Mouse (Mus musculus): ENCODE data around the gene Sgce. TPM values are rescaled to one million over a fixed set of nuclear protein-coding genes. Genes with fewer than 3 reads are reported as not detected.

Gene Sgce
- polyA plus RNA-seq, 1 experiment from 2014 or later: 94.8 TPM

DNA sequence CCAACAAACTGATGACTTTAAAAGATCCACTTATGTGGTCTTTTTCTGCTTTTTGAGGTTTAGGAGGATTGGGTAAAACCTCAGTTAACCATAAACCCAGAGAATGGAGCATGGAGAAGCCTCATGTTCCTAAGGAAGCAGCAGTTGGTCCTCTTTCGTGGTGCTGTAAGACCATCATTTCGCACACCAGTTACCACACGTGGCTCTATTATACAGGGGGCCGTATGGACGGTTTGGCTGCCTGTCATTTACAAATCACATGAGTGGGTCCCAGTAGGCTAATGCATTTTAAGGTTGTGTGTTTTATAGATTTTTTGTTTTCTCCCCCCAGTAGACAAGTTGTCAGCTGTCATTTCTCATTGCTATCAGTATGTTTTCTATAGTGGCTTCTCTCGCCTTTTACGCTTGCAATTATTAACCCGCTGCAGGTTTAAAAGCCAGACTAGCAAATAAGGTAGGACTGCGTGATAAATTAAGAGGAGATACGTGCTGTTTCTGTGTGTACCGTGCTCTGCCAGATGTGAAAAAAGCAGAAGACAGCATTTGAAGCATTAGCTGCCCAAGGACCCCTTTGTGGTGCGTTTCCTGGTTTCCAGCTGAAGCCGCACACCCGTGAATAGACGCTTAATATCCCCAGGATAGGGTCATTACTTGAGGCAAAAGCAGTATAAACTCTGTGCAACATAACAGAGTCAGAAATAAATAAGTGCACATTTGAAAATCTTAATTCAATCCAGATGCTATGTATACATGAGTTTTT lies 22.8 kb downstream of the Sgce start:
- ATAC-seq (no peak), DNase-seq (ENCODE audit: low read depth, low spot score) (no peak)
- no peak for TF ChIP-seq CTCF (IDR thresholded peaks at IDR 0.05)

GRCm38 (mm10) chr6:4722739-4723138 lies 24.3 kb downstream of the Sgce start:
- ATAC-seq (no peak), DNase-seq (ENCODE audit: low read depth, low spot score) (no peak)
- CTCF ChIA-PET: interaction anchor here (1.0 kb wide), 1 partner anchor 17 kb away, joined by 3 read pairs; no protein-coding TSS in a partner anchor
- POLR2A ChIA-PET: no interaction called here
- no peak for TF ChIP-seq CTCF (IDR thresholded peaks at IDR 0.05)
- H3K27me3 ChIP-seq: peaks cover 18% of the 10 kb centered on the region
- in situ Hi-C loops (cut with MboI; ENCODE audit: low pct_unique_long_range_greater_than_20kb): no loop called here

More for the DNA sequence above, 22.8 kb downstream of the Sgce start:
- ChIA-PET CTCF (no interaction called here), POLR2A (no interaction called here)
- in situ Hi-C loops (cut with MboI; ENCODE audit: low pct_unique_long_range_greater_than_20kb): no loop called here
- peaks cover 7% of the 10 kb centered on the region for H3K27me3 ChIP-seq

DNA sequence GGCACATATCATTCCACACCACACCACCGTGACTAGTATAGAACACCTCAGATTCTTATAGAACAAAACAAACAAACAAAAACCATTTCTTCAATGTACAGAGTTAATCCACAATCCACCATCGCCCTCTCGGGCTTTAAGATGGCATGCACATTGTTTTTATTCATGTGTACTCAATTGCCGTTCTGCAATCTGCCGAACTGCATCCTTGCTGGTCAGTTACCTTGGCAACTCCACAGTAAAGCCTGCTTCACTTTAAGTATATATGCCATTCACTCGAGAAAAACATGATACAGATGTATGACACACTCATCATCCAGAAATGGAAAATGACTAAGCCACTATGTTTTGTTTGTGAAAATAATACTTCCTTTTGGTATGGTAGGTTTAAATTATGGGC lies 24.9 kb downstream of the Sgce start:
- DNase-seq (ENCODE audit: low read depth, low spot score) (no peak), ATAC-seq (no peak)
- POLR2A ChIA-PET: no interaction called here
- in situ Hi-C loops (cut with MboI; ENCODE audit: low pct_unique_long_range_greater_than_20kb): no loop called here
- TF ChIP-seq CTCF (IDR thresholded peaks at IDR 0.05): no peak
- peaks cover 21% of the 10 kb centered on the region for H3K27me3 ChIP-seq
- CTCF ChIA-PET: no interaction called here

GRCm38 (mm10) chr6:4717344-4717743 lies 29.7 kb downstream of the Sgce start:
- ChIA-PET POLR2A (no interaction called here), CTCF (no interaction called here)
- in situ Hi-C loops (cut with MboI; ENCODE audit: low pct_unique_long_range_greater_than_20kb): no loop called here
- TF ChIP-seq CTCF (IDR thresholded peaks at IDR 0.05): no peak
- ATAC-seq: no peak
- H3K27me3 ChIP-seq: peaks cover 18% of the 10 kb centered on the region
- no peak for DNase-seq (ENCODE audit: low read depth, low spot score)

GRCm38 (mm10) chr6:4716171-4716570 lies 30.8 kb downstream of the Sgce start:
- no peak for TF ChIP-seq CTCF (IDR thresholded peaks at IDR 0.05)
- ATAC-seq (no peak), DNase-seq (ENCODE audit: low read depth, low spot score) (no peak)
- H3K27me3 ChIP-seq: peaks cover 14% of the 10 kb centered on the region
- ChIA-PET CTCF (no interaction called here), POLR2A (no interaction called here)
- in situ Hi-C loops (cut with MboI; ENCODE audit: low pct_unique_long_range_greater_than_20kb): no loop called here

- POLR2A ChIA-PET: no interaction called here
- H3K27me3 ChIP-seq: no peaks in the 10 kb centered on the region
- peak; percentile 74 for DNase-seq (ENCODE audit: low read depth, low spot score)
- in situ Hi-C loops (cut with MboI; ENCODE audit: low pct_unique_long_range_greater_than_20kb): no loop called here
- TF ChIP-seq CTCF (IDR thresholded peaks at IDR 0.05): no peak
- CTCF ChIA-PET: no interaction called here
- peak; percentile 100 for ATAC-seq
These were observed 38.0 kb downstream of the Sgce start for GRCm38 (mm10) chr6:4708971-4709370.

GRCm38 (mm10) chr6:4706415-4706814 lies 40.6 kb downstream of the Sgce start:
- CTCF ChIA-PET: no interaction called here
- ATAC-seq (no peak), DNase-seq (ENCODE audit: low read depth, low spot score) (no peak)
- in situ Hi-C loops (cut with MboI; ENCODE audit: low pct_unique_long_range_greater_than_20kb): no loop called here
- POLR2A ChIA-PET: no interaction called here
- H3K27me3 ChIP-seq: no peaks in the 10 kb centered on the region
- no peak for TF ChIP-seq CTCF (IDR thresholded peaks at IDR 0.05)

- CTCF ChIA-PET: interaction anchor here (0.7 kb wide), 1 partner anchor 295 kb away, joined by 3 read pairs; no protein-coding TSS in a partner anchor
- no peak for TF ChIP-seq CTCF (IDR thresholded peaks at IDR 0.05)
- in situ Hi-C loops (cut with MboI; ENCODE audit: low pct_unique_long_range_greater_than_20kb): no loop called here
- DNase-seq (ENCODE audit: low read depth, low spot score) (no peak), ATAC-seq (no peak)
- peaks cover 7% of the 10 kb centered on the region for H3K27me3 ChIP-seq
- POLR2A ChIA-PET: interaction anchor here (0.6 kb wide), 1 partner anchor 252 kb away, joined by 3 read pairs; no protein-coding TSS in a partner anchor
These were observed 43.1 kb downstream of the Sgce start for GRCm38 (mm10) chr6:4703908-4704307.

GRCm38 (mm10) chr6:4701641-4702040 lies 45.4 kb downstream of the Sgce start:
- H3K27me3 ChIP-seq: peaks cover 7% of the 10 kb centered on the region
- CTCF ChIA-PET: no interaction called here
- no peak for ATAC-seq
- in situ Hi-C loops (cut with MboI; ENCODE audit: low pct_unique_long_range_greater_than_20kb): no loop called here
- TF ChIP-seq CTCF (IDR thresholded peaks at IDR 0.05): no peak
- POLR2A ChIA-PET: no interaction called here
- no peak for DNase-seq (ENCODE audit: low read depth, low spot score)

DNA sequence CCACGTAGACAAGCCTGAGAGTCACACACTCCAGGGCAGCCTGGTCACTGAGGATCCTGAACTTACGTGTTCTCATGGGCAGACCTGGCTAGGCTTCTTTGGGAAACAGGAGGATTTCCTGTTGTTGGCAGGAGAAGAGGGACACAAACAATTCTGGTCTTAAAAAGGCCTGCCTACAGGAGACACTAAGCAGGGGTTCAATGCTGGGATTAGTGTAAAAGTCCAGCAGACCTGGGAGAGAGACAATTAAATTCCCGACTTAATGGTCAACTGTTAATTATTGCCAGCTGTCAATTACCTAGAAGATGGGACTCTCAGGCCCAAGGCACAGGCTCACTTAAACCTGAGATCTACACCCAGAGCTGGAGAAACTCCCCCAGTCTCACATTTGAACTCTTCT lies 51.2 kb downstream of the Sgce start:
- ATAC-seq (no peak), DNase-seq (ENCODE audit: low read depth, low spot score) (no peak)
- CTCF ChIA-PET: no interaction called here
- TF ChIP-seq CTCF (IDR thresholded peaks at IDR 0.05): no peak
- H3K27me3 ChIP-seq: peaks cover 1% of the 10 kb centered on the region
- POLR2A ChIA-PET: interaction anchor here (0.7 kb wide), 1 partner anchor 26 kb away, joined by 5 read pairs; no protein-coding TSS in a partner anchor
- in situ Hi-C loops (cut with MboI; ENCODE audit: low pct_unique_long_range_greater_than_20kb): no loop called here

GRCm38 (mm10) chr6:4694672-4695231 lies 52.3 kb downstream of the Sgce start:
- H3K27me3 ChIP-seq: no peaks in the 10 kb centered on the region
- TF ChIP-seq CTCF (IDR thresholded peaks at IDR 0.05): no peak
- ATAC-seq: no peak
- ChIA-PET POLR2A (interaction anchor here (0.6 kb wide), 1 partner anchor 198 kb away, joined by 6 read pairs; no protein-coding TSS in a partner anchor), CTCF (interaction anchor here (0.7 to 1.3 kb wide), 4 partner anchors 10 to 45 kb away, joined by 3 to 4 read pairs (median 3); no protein-coding TSS in a partner anchor)
- in situ Hi-C loops (cut with MboI; ENCODE audit: low pct_unique_long_range_greater_than_20kb): no loop called here
- DNase-seq (ENCODE audit: low read depth, low spot score): no peak
